Mouse (Mus musculus): ENCODE data around the gene Adss. TPM values are rescaled to one million over a fixed set of nuclear protein-coding genes. Genes with fewer than 3 reads are reported as not detected.

Adss gene
- polyA plus RNA-seq (2012; rRNA removed), result 7.4 and 8.8 TPM in 2 replicates

DNA sequence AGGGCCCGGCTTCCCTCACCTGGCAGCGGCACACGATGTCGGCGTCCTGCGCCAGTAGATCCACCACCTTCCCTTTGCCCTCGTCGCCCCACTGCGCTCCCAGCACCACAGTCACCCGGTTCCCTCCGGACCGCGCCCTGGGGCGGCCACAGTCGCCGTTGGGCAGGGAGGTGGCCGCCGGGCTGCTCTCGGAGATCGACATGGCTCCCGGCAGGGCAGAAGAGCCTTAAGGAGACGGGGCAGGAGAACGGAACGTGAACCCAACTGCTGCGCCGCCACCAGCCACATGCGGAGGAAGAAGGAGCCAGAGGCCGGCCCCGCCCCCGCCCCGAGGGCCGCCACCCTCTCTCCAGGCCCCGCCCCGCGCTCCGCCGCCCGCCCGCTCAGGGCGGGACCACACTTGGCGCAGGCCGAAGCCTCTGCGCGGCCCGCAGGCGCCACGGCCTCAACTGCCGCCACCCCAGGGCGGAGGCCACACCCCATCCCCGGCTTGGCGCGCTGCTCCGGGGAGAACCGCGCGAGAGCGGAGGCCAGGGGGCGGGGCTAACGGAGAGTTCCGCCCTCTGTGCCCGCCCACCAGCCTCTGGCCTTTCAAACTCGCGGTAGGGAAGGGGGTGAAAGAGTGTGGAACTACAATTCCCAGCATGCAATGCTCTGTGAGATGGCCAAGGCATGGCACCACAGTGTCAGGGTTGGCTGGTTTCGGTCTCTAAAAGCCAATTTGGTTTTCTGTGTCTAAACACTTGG is at the start of gene Adss:
Gene Adss, minus strand, starts transcription at position 319 of the 747 bp plus-strand sequence.

DNA sequence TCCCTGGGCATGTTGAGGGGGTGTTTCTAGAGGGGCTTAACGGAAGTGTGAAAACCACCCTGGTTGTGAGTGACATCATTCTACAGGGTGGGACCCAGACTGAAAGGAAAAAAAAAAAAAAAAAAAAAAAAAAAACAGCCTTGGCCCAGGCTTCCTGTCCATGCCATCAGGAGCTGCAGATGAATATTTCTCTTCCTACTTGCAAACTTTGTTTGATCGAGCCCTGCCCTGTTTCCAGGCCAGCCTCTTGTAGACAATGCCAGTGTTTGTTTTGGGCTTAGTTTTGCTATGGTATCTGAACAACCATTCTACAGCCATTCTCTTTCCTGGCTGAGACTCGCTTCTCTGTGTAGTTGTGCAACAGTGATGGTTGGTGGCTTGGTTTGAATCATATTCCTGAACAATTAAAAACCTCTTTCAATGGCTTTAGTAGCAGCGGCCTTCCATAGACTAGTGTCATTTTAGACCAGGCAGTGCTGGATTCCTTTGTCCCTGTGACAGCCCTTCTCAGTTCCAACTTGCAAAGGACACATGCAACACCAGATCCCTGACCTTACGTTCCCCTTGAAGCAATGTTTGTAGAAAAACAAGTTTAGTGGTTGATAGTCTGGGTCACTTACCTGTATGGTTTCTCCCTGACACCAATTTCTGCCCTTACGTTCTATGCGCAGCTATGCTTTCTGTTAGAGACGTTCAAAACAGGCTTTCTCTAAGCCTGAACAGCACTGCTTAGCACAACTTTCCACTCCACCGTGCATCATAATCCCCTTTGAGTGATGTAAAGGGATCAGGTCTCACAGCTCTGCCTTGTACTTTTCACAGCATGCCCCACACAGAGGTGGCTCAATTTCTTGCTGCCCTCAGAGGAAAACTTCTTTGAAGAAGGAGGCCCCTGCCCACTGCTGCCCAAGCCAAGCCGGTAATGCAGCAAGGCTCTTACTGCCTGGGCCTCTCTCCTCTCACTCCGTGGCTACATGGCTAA is 67.0 kb downstream of the Adss start, which contains the start of gene 1700016C15Rik:
Gene 1700016C15Rik, plus strand, starts transcription at position 772 of the 982 bp plus-strand sequence.

Other genes starting within 250 kb of the Adss start
- gene 1700016C15Rik, start 66.7 kb downstream of the Adss start, polyA plus RNA-seq (2012; rRNA removed), result not detected in 2 replicates
- 0.11 TPM in 2 replicates for gene Catspere2, start 186.9 kb upstream of the Adss start, polyA plus RNA-seq (2012; rRNA removed)